Mouse (Mus musculus) heart, postnatal 4 days (tissue): ENCODE data around the gene Akr1c14. TPM values are rescaled to one million over a fixed set of nuclear protein-coding genes. Genes with fewer than 3 reads are reported as not detected.
"Not testable (repeated sequence)": the region's sequence is repeated elsewhere in the genome, so short reads cannot be mapped to it uniquely, and the experiment has no call there.

Experiments used
- DNase-seq: peaks from one replicate; pipeline ENCODE4 v3.0.0; 2021
- total RNA-seq, 2 experiments: library from RNA; stranded (reverse); gene quantifications; 2 replicates each; pipeline ENCODE4 v1.2.3; 2021

Akr1c14 gene
- total RNA-seq = 1 to 10 TPM; 5.4 to 5.6 TPM

- no peak for DNase-seq
These were observed at the start of gene Akr1c14 for GRCm38 (mm10) chr13:4048719-4049118. Akr1c14 (plus strand) TSS chr13:4049011.

DNA sequence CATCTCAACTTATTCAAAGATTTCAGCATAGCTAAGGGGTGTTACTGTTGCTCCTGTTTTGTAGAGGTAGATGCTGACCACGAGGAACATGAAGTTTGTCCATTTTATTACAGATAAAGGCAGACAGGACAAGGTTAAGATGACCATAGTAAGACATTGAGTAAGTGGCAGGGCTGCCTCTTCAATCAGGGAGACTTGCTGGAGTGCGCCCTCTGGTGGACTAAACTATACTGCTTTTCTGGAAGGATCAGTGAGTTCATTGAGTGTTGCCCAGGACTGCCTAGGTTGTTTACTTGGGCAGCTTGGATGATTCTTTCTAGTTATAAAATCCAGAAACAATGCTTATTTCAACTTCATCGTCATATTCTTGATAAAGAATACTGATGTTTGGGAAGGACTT, 47.1 kb upstream of the Akr1c14 start:
- peak; percentile 83 for DNase-seq

DNA sequence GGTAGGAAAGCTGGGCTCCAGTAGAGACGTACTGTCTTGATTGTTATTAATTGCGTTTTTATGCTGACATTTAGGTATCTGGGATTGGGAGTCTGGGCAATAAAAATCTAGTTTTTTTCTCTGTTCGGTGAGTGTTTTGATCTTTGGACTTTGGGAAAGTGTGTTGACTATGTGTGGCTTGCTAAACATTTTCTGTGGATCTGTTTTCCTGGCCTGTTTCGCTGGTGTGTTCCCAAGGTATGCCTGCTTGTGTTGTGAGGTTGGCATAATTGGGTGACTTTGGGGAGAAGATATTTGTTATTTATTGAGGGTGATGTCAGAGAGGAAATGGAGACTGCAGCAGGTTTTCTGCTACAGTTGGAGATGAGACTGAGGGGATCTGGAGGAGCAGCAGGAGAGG, 38.0 kb upstream of the Akr1c14 start:
- DNase-seq = no peak

GRCm38 (mm10) chr13:4013811-4014210, 35.0 kb upstream of the Akr1c14 start:
- no peak for DNase-seq

DNA sequence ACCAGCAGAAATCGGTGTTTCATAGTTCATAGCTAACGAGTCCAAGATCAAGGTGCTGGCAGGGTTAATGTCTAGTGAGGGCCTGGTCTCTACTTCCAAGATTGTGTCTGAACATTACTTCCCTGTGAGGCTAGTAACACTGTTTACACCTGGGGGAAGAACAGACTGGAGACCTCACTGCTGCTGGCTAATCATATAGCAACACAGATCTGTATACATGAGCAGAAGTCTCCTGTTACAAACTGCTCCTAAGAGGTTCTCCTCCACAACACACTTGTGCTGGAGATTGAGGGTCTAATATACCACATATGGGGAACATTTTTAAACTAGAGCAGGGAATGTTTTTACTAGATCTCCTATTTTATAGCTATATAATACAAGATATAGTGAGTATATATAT, 18.9 kb upstream of the Akr1c14 start:
- DNase-seq = no peak

DNA sequence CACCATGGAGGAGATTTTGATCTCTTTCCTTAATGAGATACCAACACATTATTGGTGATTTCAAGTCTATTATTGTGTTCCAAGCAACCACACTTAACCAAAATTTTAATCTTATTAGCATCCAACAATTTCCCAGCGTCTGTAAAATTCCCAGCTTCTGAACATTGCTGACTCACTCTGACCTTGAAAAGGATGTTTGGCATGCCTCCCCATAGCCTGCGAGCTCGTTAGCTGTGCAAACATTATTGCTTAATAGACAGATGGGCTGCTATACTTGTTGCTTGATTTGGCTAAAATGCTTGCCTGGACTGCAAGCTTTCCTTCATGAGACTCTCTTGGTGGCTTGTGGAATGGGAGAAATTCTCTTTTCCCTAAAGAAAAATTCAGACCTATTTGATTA, 16.3 kb upstream of the Akr1c14 start:
- peak; percentile 5 for DNase-seq

DNA sequence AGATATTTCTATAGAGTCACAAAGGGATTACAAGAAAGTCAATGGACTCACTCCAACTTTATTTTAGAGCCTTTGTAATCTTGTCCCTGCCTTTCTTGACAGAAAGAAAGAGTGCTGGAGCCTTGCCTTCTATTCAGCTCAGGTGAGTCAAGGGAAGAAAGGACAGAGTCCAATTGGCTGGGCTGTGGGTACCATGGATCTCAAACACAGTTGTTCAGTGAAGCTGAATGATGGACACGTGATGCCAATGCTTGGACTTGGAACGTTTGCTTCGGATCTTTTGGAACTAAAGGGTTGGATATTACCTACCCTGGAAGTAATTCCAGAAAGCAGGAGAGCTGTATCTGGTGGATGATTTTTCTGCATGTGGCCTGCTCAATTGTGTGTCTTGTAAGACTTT, 13.8 kb upstream of the Akr1c14 start:
- no peak for DNase-seq

DNA sequence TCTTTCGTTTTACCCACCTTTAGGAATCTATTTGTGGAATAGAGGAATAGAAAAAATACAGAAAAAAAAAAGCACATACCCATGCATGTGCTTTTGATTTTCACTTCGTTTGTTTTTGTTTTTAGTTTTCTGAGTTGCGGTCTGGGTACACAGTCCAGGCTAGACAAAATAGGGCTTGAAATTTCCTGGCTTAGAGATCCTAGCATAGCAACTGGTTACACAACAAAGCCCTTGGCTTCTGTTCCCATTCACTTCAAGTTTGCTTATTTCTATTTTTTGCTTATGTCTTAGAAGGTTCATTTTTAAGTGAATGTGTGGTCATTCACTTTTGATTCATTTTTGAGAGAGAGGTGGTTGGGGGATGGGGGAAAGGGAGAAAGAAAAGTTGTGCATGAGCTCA, 2.7 kb upstream of the Akr1c14 start:
- DNase-seq = no peak

DNA sequence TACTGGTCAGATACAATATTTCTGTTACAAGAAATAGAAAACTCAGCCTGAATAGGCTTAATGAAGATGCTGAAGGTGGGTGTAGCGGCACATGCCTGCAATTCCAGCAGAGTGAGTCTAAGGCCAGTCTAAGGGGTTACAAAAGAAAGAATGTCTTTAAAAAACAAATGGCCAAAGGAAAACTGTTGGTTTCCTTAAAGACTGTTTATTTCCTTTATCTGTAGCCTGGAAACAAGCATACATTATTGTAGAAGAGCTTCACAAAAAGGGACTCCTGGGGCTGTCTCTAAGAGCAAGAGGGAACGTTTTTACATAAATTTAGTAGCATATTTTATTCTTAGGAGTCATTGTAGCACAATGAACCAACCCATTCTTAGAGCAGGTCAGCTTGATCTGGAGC, 2.0 kb upstream of the Akr1c14 start:
- no peak for DNase-seq

GRCm38 (mm10) chr13:4048226-4048625, 585 bp upstream of the Akr1c14 start:
- no peak for DNase-seq

DNA sequence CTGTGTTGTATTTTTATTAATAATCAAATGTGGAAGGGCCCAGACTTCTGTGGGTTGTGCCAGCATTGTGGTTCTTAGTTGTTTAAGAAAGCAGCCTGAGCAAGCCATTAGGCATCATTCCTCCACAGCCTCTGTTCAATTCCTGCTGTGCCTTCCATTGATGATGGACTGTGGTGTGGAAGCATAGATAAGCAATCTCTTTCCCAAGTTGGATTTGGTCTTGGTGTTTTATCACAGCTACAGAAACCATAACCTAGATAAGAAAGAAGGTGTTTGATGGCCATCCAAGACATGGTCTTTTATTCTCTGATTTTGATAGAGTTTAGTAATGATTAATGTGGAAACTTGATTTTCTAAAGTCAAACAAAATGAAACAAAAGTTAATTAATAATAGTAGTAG, 844 bp downstream of the Akr1c14 start:
- no peak for DNase-seq

DNA sequence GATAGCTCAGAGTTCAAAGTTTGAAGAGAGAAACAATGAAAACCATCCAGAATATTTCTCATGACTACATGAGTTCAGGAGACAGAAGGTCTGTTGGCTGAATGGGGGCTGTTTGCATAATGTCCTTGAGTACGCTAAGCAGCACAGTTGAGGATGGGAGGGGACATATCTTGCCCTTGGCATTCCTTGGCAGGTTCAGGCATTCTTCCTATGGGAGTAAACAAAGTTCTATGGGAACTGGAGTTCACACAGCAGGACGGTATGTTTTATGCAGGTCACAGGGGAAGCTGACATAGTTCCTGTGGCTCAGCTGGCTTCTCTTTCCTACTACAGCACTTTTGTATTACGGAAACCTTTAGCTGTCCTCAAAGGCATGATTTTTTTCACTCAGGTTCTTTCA, 6.6 kb downstream of the Akr1c14 start:
- DNase-seq = no peak

DNA sequence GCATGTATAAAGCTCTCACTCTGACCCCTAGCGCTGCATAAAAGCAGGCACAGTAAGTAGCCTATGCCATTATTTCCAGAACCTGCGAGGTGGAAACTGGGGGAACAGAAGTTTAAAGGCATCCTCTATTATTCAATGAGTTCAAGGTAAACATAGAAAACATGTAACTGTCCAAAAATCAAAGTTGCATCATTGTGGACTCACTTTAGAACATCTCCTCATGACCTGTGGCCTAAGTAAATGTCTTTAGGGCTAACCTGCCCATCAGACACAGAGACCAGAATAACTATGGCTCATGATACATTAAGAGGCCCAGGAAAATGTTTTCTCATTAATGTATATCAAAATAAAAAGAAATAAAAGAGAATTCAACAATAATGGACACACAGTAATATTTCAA, 7.4 kb downstream of the Akr1c14 start:
- DNase-seq = no peak

DNA sequence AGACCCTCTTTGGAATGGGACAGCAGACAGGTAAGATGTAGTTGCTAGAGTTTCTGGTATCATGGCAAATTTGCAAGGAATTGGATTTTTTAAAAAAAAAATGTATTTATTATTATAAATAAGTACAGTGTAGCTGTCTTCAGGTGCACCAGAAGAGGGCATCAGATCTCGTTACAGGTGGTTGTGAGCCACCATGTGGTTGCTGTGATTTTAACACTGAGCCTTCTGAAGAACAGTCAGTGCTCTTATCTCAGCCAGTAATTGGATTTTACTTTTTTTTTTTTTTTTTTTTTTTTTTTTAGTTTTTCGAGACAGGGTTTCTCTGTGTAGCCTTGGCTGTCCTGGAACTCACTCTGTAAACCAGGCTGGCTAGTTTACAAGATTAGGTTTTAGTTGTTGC, 9.4 kb downstream of the Akr1c14 start:
- not testable (repeated sequence) for DNase-seq

DNA sequence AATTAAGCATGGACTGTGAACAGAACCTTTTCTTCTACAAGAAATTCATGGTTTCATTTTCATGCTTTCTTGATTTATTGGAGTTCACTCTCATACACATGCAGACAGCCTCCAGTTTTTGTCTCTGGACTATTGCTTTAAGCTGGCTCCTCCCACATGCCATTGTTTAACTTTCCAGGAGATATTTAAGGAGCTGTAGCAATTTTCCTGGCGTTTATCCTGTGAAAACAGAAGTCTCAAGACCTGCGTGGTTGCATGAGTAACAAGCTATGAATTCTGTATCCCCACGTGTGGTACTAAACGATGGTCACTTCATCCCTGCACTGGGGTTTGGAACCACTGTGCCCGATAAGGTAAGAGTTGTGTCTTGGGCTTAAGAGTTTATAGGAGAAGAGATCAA, 10.6 kb downstream of the Akr1c14 start:
- DNase-seq = no peak

DNA sequence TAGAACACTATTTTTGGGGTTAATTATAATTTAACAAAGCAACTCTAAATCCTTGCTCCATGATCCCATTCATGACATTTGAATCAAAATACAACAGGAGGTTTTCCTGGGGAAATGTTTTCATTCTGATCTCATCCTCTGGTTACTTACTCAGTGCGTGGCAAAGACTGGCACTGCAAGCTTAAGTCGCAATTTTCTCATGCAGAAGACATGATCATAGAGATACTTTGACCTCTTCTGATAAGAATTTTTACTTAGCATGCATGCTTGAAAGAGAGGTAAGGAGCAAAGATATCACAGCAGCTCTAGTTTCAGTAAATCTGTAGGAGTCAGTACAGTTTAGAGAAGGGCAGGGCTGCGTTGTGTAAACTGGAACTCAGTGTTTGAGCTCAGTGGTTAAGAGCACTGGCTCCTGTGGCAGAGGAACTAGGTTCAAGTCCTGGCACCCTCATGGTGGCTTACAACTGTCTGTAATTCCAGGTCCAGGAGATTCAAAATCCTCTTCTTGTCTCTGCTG, 11.5 kb downstream of the Akr1c14 start:
- no peak for DNase-seq

DNA sequence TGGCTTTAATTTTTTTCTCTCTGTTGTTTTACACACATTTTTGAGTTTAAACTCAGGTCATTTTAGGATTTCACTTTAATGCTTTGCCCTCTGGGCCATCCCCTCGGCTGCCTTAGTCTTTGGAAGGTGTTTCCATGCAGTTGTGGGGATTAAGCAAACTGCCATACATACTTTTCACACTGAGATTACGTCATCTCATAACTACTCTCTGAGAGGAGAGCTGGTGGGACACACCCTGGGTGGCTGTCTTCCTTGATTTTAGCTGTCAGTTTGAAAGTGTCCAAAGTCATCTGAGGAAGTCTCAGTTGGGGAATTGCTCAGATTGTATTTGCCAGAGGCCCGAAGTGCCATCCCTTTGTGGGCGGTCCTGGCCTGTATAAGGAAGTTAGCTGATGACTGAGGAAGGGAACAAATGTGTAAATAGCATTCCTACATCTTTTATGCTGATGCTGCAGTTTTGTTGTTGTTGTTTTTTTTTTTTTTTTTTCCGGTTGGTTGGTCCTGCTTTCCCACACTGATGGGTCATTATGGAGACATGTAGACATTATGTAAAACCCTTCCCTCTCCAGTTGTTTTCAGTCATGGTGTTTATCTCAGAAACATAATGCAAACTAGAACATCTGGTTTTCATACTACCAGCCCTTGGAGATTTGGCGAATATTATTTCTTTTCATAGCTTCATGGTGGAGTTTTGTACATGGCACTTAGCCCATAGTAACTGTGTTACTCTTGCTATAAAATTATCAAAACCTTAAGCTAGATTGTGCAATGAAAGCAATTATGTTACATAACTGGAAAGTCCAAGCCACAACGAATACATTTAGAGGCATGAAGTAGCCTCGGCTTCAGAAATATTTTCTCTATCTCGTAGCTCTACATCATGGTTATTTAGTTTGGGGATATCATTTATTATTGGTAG, 28.0 kb downstream of the Akr1c14 start:
- no peak for DNase-seq

- no peak for DNase-seq
These were observed 31.1 kb downstream of the Akr1c14 start for GRCm38 (mm10) chr13:4079876-4080275.

- DNase-seq = no peak
These were observed 52.9 kb downstream of the Akr1c14 start for GRCm38 (mm10) chr13:4101691-4102090.

- DNase-seq = no peak
These were observed 53.9 kb downstream of the Akr1c14 start for GRCm38 (mm10) chr13:4102721-4103120.

- peak; percentile 64 for DNase-seq
These were observed 61.7 kb downstream of the Akr1c14 start for GRCm38 (mm10) chr13:4110281-4111188.

DNA sequence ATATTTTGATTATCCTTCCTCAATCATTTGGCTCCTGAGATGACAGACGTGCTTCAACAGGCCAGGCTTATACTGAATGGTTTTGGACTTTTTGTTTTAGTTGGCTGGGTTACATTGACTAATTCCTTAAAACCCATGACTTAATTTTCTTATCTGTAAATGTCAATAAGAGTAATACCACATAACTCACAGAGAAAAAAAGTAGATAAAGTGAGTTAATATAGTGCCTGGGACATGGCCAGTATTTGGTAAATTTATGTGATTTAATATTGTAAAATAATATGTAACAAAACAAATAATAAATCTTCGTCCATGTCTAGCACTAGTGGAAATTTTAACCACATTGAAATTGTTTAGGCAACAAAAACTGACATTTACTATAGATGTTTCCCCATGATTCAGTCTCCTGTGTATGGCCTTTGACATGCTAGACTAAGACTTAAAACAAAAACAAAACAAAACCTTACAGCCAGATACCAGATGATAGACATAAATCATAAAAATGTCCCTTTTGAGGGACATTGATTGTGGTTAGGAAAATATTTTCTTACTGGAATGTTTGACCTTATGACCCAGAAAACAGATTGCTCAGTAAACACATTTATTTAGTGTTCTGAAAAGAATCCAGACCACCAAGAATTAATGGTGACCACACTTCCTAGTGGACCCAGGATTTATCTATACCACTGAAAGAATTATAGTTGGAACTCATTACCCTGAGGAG, 70.5 kb downstream of the Akr1c14 start:
- no peak for DNase-seq

GRCm38 (mm10) chr13:4123146-4123545, 74.3 kb downstream of the Akr1c14 start:
- DNase-seq = peak; percentile 21
